Mouse (Mus musculus) urinary bladder, postnatal 10 days (tissue): ENCODE results near the gene Gpcpd1.
A peak's percentile ranks its signal among the peaks of the same experiment; 100 is the strongest.

Source experiments
- DNase-seq: peaks from one replicate; pipeline ENCODE4 v3.0.0; 2022; ENCODE audit warnings: low spot score

The Gpcpd1 gene

DNA sequence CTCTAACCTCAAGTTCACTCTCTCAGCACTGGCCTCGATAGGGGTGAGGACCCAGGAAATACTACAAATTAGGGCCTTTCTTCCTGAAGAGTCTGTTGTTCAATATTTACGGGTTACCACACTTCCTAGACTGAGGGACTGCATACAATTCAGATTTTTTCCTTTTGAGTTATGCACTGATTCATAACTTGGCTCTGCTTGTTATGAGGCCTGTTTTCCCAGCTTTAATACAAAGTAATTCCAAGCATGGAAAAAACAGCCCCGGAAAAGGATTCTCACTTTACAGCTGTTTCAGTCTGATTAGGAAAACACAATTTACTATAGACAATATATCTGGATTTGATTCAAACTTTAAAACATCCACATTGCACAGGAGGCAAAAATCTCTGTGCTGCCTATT is 1.5 kb downstream of the Gpcpd1 start:
- DNase-seq = no peak

DNA sequence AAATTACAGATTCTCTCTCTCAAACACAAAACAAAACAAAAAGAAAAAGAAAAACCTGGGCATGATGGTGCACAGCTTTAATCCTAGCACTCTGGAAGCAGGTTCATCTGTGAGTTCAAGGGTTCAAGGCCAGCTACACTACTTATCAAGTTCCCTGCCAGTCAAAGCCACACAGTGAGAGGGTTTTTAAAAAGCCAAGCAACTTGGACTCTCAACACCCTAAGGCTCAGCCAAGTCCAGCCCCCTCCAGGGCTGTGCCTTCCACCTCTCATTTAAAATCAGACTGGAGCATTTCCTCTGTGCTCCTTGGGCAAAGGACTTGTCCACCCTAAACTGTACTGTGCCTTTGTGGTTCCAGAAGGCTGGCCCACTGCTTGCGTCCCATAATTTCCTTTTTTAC is 3.3 kb downstream of the Gpcpd1 start:
- DNase-seq = no peak

DNA sequence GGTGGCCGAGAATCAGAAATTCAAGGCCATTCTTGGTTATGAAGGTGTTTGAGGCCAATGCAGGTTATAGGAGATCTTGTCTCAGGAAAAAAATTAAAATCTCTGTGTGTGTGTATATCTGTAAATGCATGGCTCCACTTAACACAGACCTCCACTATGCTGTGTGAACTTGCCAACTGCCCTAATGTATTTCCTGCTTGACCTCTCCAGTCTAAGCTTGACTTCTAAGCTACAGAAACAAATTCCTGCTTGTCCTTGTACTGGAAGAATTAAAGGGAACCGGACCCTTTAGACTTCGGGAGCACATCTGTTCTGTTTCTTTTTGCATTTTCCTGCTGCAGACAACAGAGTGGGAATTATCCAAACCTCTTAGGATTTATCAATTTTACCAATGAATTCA is 4.4 kb downstream of the Gpcpd1 start:
- no peak for DNase-seq

GRCm38 (mm10) chr2:132582227-132582626 is 5.3 kb downstream of the Gpcpd1 start:
- peak; percentile 36 for DNase-seq

GRCm38 (mm10) chr2:132579689-132580088 is 7.8 kb downstream of the Gpcpd1 start:
- no peak for DNase-seq

DNA sequence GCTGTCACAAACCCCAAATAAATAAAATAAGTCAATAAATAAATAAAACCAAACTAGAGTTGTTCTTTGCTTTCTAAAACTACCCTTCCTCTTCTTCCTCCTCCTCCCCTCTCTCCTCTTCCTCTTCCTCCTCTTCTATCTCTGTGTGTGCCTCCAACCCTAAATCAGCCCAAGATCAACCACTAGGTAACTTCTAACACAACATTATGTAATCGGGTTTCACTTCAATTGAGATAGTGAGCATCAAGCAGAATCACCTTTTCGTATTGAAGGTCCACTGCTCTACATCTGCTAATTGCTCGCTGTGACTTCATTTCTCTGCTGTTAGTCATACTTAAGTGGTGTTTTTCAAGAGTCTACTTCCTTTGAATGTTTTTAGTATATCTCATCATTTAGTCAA is 8.8 kb downstream of the Gpcpd1 start:
- no peak for DNase-seq

- DNase-seq = peak; percentile 85
These were observed 9.5 kb downstream of the Gpcpd1 start for GRCm38 (mm10) chr2:132578059-132578458.

DNA sequence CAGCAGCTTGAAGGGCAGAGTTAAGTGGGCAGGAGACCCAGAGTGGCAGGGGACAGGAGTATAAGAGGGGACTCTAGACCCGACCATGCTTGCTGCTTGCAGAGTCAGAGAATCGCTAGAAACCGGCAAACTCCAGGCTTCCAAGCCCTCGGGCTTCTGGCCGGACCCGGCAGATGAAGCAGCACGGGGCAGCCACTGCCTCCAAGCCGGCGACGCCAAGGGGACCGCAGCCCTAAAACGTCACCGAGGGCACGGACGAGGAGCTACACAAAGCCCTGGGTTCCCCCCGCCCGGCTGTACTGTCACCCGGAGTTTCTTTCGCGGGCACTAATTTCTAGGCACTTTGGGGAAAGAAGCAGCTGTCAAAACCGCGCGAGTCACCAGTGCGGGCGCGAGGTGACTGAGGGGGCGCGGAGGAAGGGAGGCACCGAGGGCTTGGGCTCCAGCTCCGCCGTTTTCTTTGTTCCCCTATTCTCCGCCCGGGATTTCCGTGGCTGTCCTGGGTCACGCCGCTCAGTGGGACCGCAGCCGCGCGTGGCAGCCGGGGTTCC is 10.0 kb downstream of the Gpcpd1 start:
- DNase-seq = no peak

DNA sequence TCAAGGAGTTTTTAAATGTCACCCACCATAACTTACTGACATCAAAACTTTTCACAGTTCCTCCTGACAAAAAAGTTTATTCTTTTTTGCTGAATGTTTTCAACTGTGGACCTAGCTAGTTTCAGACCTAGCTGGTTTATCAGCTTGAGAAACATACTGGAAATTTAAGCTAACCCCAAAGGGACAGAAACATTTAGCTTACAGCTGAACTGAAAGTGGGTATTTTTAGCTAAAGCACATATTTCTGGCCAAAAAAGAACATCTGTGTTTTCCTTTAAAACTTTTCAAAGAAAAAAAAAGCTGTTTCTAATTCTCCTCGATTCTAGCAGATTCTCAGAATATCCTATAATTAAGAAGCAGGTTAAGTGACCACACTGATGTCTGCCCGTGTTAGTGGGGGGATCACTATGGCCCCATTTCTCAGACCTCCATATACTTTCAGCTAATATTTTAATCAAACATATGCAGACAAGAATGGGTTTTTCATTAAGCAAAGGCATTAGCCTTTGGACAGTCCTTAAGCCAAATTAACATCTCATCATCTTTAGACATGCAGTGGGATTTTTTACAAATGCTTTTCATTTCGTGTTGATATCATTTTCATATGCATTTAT is 10.9 kb downstream of the Gpcpd1 start:
- DNase-seq = no peak

DNA sequence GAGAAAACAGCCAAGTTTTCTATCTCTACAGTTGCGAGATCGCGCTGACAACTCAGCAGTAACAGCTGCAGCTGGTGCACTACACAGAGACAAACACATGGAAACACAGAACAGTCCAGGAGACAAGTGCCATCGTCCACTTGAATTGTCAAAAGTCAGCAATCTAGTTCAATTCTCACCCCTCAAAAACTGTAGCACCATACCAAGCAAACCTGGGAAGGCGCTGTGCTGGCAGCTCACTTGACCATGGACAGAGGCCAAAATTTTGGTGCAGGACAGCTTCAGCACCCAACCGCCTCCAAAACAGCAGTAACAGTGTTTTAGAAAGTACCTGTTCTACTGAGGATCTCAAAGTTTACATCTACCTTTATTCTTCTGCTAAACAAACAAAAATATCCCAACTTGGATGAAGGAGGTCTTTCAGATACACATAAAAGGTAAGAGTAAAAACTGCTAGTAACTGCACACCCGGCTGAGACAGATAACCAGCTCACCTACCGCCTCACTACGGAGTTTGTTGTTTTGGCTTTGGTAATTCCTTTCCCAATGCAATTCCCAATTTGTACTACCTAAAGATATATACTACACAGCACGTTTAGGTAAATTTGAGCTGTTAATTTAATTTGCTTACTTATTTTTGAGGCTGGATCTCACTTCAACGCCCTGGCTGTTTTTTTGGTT is 11.6 kb downstream of the Gpcpd1 start:
- no peak for DNase-seq

- no peak for DNase-seq
These were observed 12.3 kb downstream of the Gpcpd1 start for GRCm38 (mm10) chr2:132575256-132575655.

DNA sequence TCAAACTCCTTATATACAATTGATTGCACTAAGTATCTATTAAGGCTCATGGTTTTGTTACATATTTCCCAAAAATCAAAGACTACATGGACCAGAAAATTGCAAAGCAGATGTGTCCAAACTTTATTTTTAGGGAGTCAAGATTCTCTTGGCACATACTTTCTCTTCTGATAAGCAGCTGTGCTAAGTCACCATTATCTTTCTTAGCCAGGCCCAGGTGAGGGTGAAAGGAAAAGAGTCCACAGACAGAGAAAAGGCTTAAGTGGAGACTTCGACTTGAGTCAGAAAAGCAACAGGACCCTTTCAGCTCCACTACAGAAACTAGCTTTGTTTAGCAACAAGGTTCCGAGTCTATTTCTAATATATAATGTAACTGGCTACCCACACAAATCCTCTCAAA is 14.2 kb downstream of the Gpcpd1 start:
- no peak for DNase-seq

GRCm38 (mm10) chr2:132572651-132573050 is 14.9 kb downstream of the Gpcpd1 start:
- DNase-seq = no peak

DNA sequence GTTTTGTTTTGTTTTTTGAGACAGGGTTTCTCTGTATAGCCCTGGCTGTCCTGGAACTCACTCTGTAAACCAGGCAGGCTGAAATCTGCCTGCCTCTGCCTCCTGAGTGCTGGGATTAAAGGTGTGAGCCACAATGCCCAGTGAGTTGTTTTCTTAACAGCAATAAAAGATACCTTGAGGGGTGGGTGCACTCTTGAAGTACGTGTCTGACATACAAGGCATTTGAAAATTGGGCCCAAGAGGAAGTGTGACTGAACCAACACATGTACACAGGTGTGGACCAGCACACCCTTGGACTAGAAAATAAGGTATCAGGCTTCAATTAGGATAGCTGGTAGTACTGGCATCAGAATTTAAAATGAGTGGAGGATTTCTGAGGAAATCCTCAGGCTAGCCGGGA is 16.2 kb downstream of the Gpcpd1 start:
- no peak for DNase-seq

- no peak for DNase-seq
These were observed 16.7 kb downstream of the Gpcpd1 start for GRCm38 (mm10) chr2:132570869-132571268.

DNA sequence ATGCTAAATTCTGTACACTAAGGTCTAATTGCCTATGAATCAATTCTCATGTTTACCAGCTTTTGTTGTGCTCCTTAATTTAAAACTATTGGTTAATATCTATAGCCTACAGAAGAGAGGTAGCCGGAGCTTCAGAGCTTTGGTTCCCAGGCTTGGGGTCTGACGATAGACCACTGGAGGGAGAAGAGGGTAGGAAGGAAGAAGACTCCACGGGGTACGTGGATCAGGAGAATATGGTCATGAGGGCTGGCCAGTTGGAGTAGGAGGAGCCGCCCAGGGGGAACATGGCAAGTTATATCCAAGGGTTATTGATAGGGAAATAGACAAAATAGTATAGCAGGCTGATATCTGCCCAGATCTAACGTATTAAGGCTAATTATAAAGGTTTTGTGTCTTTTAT is 17.8 kb downstream of the Gpcpd1 start:
- DNase-seq = no peak

DNA sequence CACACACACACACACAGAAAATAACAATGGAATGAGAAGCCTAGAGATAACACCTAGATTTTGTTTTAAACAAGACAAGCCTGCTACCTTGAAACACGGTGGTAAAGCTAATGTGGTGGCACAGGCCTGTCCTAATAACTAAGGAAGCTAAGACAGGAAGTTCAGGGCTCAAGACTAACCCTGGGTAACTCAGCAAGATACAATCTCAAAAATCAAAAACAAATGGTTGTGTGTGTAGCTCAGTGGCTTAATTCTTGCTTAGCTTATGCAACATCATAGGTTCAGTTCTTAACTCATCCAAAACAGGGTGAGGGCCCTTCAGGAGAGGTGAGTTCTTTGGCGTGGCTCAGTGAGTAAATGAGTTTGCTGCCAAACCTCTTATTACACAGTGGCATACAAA is 20.1 kb downstream of the Gpcpd1 start:
- no peak for DNase-seq

DNA sequence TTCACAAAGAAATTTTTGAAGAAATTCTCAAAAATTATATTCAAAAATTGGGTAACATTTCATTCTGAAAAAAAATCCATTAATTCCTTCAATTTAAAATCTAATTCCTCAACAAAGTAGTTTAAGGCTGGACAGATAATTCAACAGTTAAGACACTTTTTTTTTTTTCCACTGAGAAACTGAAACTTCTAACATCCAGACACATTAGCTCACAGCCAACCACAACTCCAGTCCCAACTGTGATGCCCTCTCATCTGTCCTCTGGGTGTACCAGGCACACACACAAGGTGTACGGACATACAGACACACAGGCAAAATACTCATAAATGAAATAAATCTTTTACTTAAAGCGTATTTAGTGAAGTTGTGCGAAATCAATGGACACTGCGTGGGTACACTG is 25.7 kb downstream of the Gpcpd1 start:
- no peak for DNase-seq

DNA sequence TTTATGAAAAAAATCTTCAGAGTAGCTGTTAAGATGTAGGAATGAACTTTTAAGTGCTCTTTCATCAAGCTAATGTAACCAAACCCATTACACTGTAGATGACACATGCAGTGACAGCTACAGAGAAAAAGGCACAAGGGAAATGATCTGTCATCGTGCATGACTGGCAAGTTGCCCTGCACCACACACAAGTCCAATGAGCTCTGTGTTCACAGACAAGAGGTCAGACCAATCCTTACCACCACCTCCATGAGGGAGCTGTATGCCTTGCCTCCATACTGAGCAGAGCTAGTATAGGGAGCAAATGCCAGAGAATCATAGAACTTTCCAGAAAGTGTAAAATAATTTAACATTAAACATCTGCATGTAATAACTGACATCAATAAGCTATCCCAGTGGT is 59.7 kb downstream of the Gpcpd1 start:
- DNase-seq = no peak

- no peak for DNase-seq
These were observed 60.5 kb downstream of the Gpcpd1 start for GRCm38 (mm10) chr2:132526894-132527532.

DNA sequence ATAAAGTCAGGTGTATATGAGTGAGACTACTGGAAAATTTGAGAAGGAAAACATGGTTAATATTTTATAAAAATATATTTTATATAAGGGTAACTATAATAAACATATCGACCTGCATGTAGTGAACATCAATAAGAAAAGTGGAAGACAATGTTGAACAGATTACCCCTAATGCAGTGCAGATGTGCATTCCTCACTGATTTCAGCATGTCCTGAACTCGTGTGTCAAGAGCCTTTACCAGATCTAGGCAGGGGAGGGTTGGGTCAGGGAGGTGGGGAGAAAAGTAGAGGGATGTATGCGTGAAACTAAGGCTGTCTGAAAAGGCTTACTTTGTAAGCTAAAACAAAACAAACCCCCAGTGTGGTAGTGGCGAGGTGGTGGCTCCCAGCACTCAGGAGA is 61.4 kb downstream of the Gpcpd1 start:
- no peak for DNase-seq

GRCm38 (mm10) chr2:132518021-132518901 is 69.3 kb downstream of the Gpcpd1 start:
- DNase-seq = no peak
